Comparison of ENCODE assay signal across 10 mouse cellular contexts in the genomic region with DNA sequence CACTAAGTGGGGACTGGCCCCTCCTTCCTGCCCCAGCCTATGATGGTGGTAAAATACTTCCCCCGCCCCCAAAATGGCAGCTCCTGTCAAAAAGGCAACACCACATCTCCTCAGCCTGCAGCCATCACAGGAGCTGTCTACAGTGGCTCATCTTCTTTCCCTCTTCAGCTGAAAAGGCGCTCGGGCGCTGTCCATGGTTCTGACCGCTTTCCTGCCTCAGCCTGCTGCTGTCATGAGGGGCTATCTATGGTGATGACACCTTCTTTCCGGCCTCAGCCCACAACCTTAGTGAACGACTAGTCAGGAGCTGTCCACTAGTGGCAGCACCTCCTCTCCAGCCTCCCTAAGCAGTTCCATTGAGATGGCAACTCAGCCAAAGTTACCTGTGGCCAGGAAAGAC. TPM values are rescaled to one million over a fixed set of nuclear protein-coding genes. Genes with fewer than 3 reads are reported as not detected.
DNase-seq lines count a peak whose midpoint lies in the region; ATAC-seq and TF ChIP-seq lines count a peak whose summit lies in the region.
"Had no signal": no experiment of that assay in that cellular context is flagged by ENCODE, and none has a peak within 500 bp of the region (broad histone marks: within the 10 kb centered on the region; RNA-seq: fewer than 3 reads in every experiment).

No protein-coding gene starts in this region.

- peak; percentile 44 for DNase-seq in midbrain, embryonic 10.5 days (ENCODE audit: low spot score)
- DNase-seq in midbrain, postnatal 0 days (ENCODE audit: low spot score), result no peak
- DNase-seq in adrenal gland, adult 18-20 months (ENCODE audit: low spot score in 2 of 2), result peak; percentile 28 to 36
- DNase-seq in heart, postnatal 4 days, result peak; percentile 78
- DNase-seq in mesoderm, embryonic 11.5 days (ENCODE audit: low read depth, low spot score), result peak; percentile 82
- no peak for DNase-seq in T-cell, adult 2 months (ENCODE audit: low spot score)
- no peak for DNase-seq in cerebellum, postnatal 25 days

- TF ChIP-seq CTCF in midbrain, postnatal 0 days (IDR thresholded peaks at IDR 0.05), result no peak

- 20% methylated on average over 7 of the region's 7 CpGs for whole genome bisulfite sequencing in midbrain, embryonic 10.5 days
- WGBS in midbrain, postnatal 0 days, result 27% methylated on average over 7 of the region's 7 CpGs
- 25% methylated on average over 7 of the region's 7 CpGs for WGBS in midbrain, embryonic 15.5 days

- no peak overlapping the region for H3K27ac ChIP-seq in midbrain, embryonic 10.5 days (replicated peaks)
- no peak overlapping the region for H3K27ac ChIP-seq in midbrain, postnatal 0 days (ENCODE audit: low read depth, low read length)
- no peak overlapping the region for H3K27ac ChIP-seq in midbrain, embryonic 15.5 days
- H3K27ac ChIP-seq: midbrain, embryonic 12.5 days had no signal

- no peak overlapping the region for H3K4me2 ChIP-seq in midbrain, postnatal 0 days (ENCODE audit: low read depth, low read length, poor library complexity, severe bottlenecking)
- no peak overlapping the region for H3K4me2 ChIP-seq in midbrain, embryonic 15.5 days
- H3K4me2 ChIP-seq: midbrain, embryonic 12.5 days had no signal

- no peak overlapping the region for H3K4me3 ChIP-seq in midbrain, embryonic 10.5 days
- no peak overlapping the region for H3K4me3 ChIP-seq in midbrain, postnatal 0 days (ENCODE audit: low read depth, low read length)
- H3K4me3 ChIP-seq in midbrain, embryonic 15.5 days, result no peak overlapping the region
- H3K4me3 ChIP-seq: erythroblast, embryonic 14.5 days; midbrain, embryonic 12.5 days had no signal

- H3K9ac ChIP-seq in midbrain, postnatal 0 days (replicated peaks; ENCODE audit: low read length, poor library complexity, severe bottlenecking), result no peak overlapping the region
- H3K9ac ChIP-seq in midbrain, embryonic 15.5 days, result no peak overlapping the region
- H3K9ac ChIP-seq: midbrain, embryonic 12.5 days had no signal

- H3K4me1 ChIP-seq in midbrain, embryonic 10.5 days, result no peaks in the 10 kb centered on the region
- no peaks in the 10 kb centered on the region for H3K4me1 ChIP-seq in midbrain, postnatal 0 days (ENCODE audit: insufficient read depth, low read length)
- H3K4me1 ChIP-seq in midbrain, embryonic 15.5 days, result no peaks in the 10 kb centered on the region
- H3K4me1 ChIP-seq: midbrain, embryonic 12.5 days had no signal

- no peaks in the 10 kb centered on the region for H3K36me3 ChIP-seq in midbrain, embryonic 10.5 days
- H3K36me3 ChIP-seq in midbrain, postnatal 0 days (ENCODE audit: insufficient read depth, low read length), result no peaks in the 10 kb centered on the region
- H3K36me3 ChIP-seq in midbrain, embryonic 15.5 days (replicated peaks), result no peaks in the 10 kb centered on the region
- H3K36me3 ChIP-seq: midbrain, embryonic 12.5 days had no signal

- no peak for ATAC-seq in midbrain, postnatal 0 days (ENCODE audit: low FRiP score)
- ATAC-seq in midbrain, embryonic 15.5 days (replicated peaks), result no peak

- no peaks in the 10 kb centered on the region for H3K27me3 ChIP-seq in midbrain, embryonic 10.5 days (ENCODE audit: low read depth, poor library complexity, severe bottlenecking)
- no peaks in the 10 kb centered on the region for H3K27me3 ChIP-seq in midbrain, postnatal 0 days (ENCODE audit: insufficient read depth, low read length)
- H3K27me3 ChIP-seq in midbrain, embryonic 15.5 days (replicated peaks), result no peaks in the 10 kb centered on the region
- H3K27me3 ChIP-seq: midbrain, embryonic 12.5 days had no signal

- no peaks in the 10 kb centered on the region for H3K9me3 ChIP-seq in midbrain, embryonic 10.5 days (replicated peaks)
- 0 out of 2 replicates have a peak, but pooled peaks cover 4% of the 10 kb centered on the region for H3K9me3 ChIP-seq in midbrain, postnatal 0 days (ENCODE audit: low read length)
- no peaks in the 10 kb centered on the region for H3K9me3 ChIP-seq in midbrain, embryonic 15.5 days
- H3K9me3 ChIP-seq: midbrain, embryonic 12.5 days had no signal

RNA-seq across cellular contexts. Expression of a gene that starts 23.0 kb away (rescaled TPM):
- 5.9 and 8.5 TPM in 2 replicates for polyA plus RNA-seq in midbrain, embryonic 10.5 days (2016; fragmentation: Nextera tagmentation; extraction: Ambion mirVana)
- 26.6 and 28.9 TPM in 2 replicates for total RNA-seq in midbrain, postnatal 0 days (2014; rRNA removed)
- polyA plus RNA-seq in midbrain, postnatal 0 days (2015; fragmentation: Nextera tagmentation; extraction: Ambion mirVana), result 42.2 and 49.2 TPM in 2 replicates
- total RNA-seq in adrenal gland, adult 18-20 months (2021), result 1 to 10 TPM; 2.2 to 2.3 TPM
- 1 to 10 TPM; 2.8 to 3.0 TPM for total RNA-seq in heart, postnatal 4 days (2021)
- 28.2 and 30.4 TPM in 2 replicates for polyA plus RNA-seq in midbrain, embryonic 15.5 days (2015; fragmentation: Nextera tagmentation; extraction: Ambion mirVana)
- polyA plus RNA-seq: erythroblast, embryonic 14.5 days had no signal

RNA-seq across cellular contexts. Expression of a gene that starts 23.1 kb away (rescaled TPM):
- 21.0 and 21.6 TPM in 2 replicates for polyA plus RNA-seq in midbrain, embryonic 10.5 days (2016; fragmentation: Nextera tagmentation; extraction: Ambion mirVana)
- 10.2 and 12.4 TPM in 2 replicates for total RNA-seq in midbrain, postnatal 0 days (2014; rRNA removed)
- 16.6 and 17.5 TPM in 2 replicates for polyA plus RNA-seq in midbrain, postnatal 0 days (2015; fragmentation: Nextera tagmentation; extraction: Ambion mirVana)
- 10 to 100 TPM; 17.3 to 17.8 TPM for total RNA-seq in adrenal gland, adult 18-20 months (2021)
- total RNA-seq in heart, postnatal 4 days (2021), result 10 to 100 TPM; 13.6 to 15.0 TPM
- polyA plus RNA-seq in midbrain, embryonic 15.5 days (2015; fragmentation: Nextera tagmentation; extraction: Ambion mirVana), result 21.6 TPM in 2 replicates

Comparison
In these comparisons a context has a peak if more than half of its experiments do, and no peak if none do; other contexts are left out.
1. DNase-seq: peak in midbrain, embryonic 10.5 days (single experiment), adrenal gland, adult 18-20 months (2 of 2), heart, postnatal 4 days (single experiment) and mesoderm, embryonic 11.5 days (single experiment); none in midbrain, postnatal 0 days (single experiment), T-cell, adult 2 months (single experiment) and cerebellum, postnatal 25 days (0 of 2).